In genomic region chr8:120335262-120336086, GRCm38 (mm10) we compare ENCODE assay signal across 7 mouse cellular contexts.
A peak's percentile ranks its signal among the peaks of the same experiment; 100 is the strongest.
DNase-seq lines count a peak whose midpoint lies in the region; ATAC-seq and TF ChIP-seq lines count a peak whose summit lies in the region.

No protein-coding gene starts in this region.

- DNase-seq in B cell, adult 2 months, result peak; percentile 80 to 83
- no peak for DNase-seq in ES-E14 (ENCODE audit: low read depth, low spot score)
- peak; percentile 62 for DNase-seq in intestine, embryonic 14.5 days (ENCODE audit: low spot score)
- DNase-seq in midbrain, embryonic 10.5 days (ENCODE audit: low spot score), result peak; percentile 68
- DNase-seq in layer of hippocampus, postnatal 25 days (ENCODE audit: extremely low spot score in 1 of 2, low spot score in 1 of 2), result no peak

- H3K9ac ChIP-seq in ES-E14 (ENCODE audit: insufficient read depth, low read depth, low read length, poor library complexity, severe bottlenecking), result peak overlapping the region; percentile 75
- H3K9ac ChIP-seq in embryonic facial prominence, embryonic 12.5 days, result peak overlapping the region; percentile 24; the same call in 1 of the 2 replicates
- H3K9ac ChIP-seq in intestine, embryonic 14.5 days (ENCODE audit: low read length), result no peak overlapping the region
- no peak overlapping the region; the same call in 1 of the 2 replicates for H3K9ac ChIP-seq in stomach, embryonic 15.5 days

- H3K27ac ChIP-seq in ES-E14 (ENCODE audit: insufficient read depth, low read depth, low read length, poor library complexity, severe bottlenecking), result peak overlapping the region; percentile 98
- peak overlapping the region; percentile 66 for H3K27ac ChIP-seq in embryonic facial prominence, embryonic 12.5 days
- H3K27ac ChIP-seq in intestine, embryonic 14.5 days (ENCODE audit: low read depth), result peak overlapping the region; percentile 55
- H3K27ac ChIP-seq in midbrain, embryonic 10.5 days (replicated peaks), result peak overlapping the region; percentile 95
- peak overlapping the region; percentile 72 for H3K27ac ChIP-seq in stomach, embryonic 15.5 days

- 4% methylated on average over 17 of the region's 17 CpGs for WGBS in embryonic facial prominence, embryonic 12.5 days
- WGBS in intestine, embryonic 14.5 days, result 9% methylated on average over 17 of the region's 17 CpGs
- WGBS in midbrain, embryonic 10.5 days, result under 1% methylated on average over 17 of the region's 17 CpGs
- WGBS in stomach, embryonic 15.5 days, result 14% methylated on average over 17 of the region's 17 CpGs

- no peaks in the 10 kb centered on the region for H3K36me3 ChIP-seq in ES-E14 (ENCODE audit: control insufficient read depth, insufficient read depth, low read length, poor library complexity, severe bottlenecking)
- H3K36me3 ChIP-seq in embryonic facial prominence, embryonic 12.5 days, result no peaks in the 10 kb centered on the region
- no peaks in the 10 kb centered on the region for H3K36me3 ChIP-seq in intestine, embryonic 14.5 days (ENCODE audit: control insufficient read depth, insufficient read depth, low read length)
- H3K36me3 ChIP-seq in midbrain, embryonic 10.5 days, result no peaks in the 10 kb centered on the region
- H3K36me3 ChIP-seq in stomach, embryonic 15.5 days, result no peaks in the 10 kb centered on the region

- H3K4me3 ChIP-seq in ES-E14 (ENCODE audit: insufficient read depth in 1 of 2, low read depth in 1 of 2, low read length in 2 of 2, poor library complexity in 1 of 2, severe bottlenecking in 1 of 2), result peak overlapping the region; percentile 48 to 66
- H3K4me3 ChIP-seq in embryonic facial prominence, embryonic 12.5 days, result no peak overlapping the region
- no peak overlapping the region for H3K4me3 ChIP-seq in intestine, embryonic 14.5 days (ENCODE audit: low read depth, low read length)
- H3K4me3 ChIP-seq in midbrain, embryonic 10.5 days, result peak overlapping the region; percentile 44
- H3K4me3 ChIP-seq in stomach, embryonic 15.5 days (replicated peaks), result peak overlapping the region; percentile 10; the same call in 1 of the 2 replicates

- H3K27me3 ChIP-seq in embryonic facial prominence, embryonic 12.5 days, result no peaks in the 10 kb centered on the region
- H3K27me3 ChIP-seq in intestine, embryonic 14.5 days (replicated peaks; ENCODE audit: control insufficient read depth, insufficient read depth, low read length), result no peaks in the 10 kb centered on the region
- H3K27me3 ChIP-seq in midbrain, embryonic 10.5 days (ENCODE audit: low read depth, poor library complexity, severe bottlenecking), result peaks cover 35% of the 10 kb centered on the region
- H3K27me3 ChIP-seq in stomach, embryonic 15.5 days (replicated peaks), result no peaks in the 10 kb centered on the region

- H3K9me3 ChIP-seq in ES-E14 (ENCODE audit: control insufficient read depth, insufficient read depth, low read depth, low read length), result no peaks in the 10 kb centered on the region
- H3K9me3 ChIP-seq in embryonic facial prominence, embryonic 12.5 days, result no peaks in the 10 kb centered on the region
- no peaks in the 10 kb centered on the region for H3K9me3 ChIP-seq in intestine, embryonic 14.5 days (ENCODE audit: control insufficient read depth, low read length)
- H3K9me3 ChIP-seq in midbrain, embryonic 10.5 days (replicated peaks), result no peaks in the 10 kb centered on the region; the same call in 1 of the 2 replicates
- no peaks in the 10 kb centered on the region for H3K9me3 ChIP-seq in stomach, embryonic 15.5 days

- H3K4me2 ChIP-seq in embryonic facial prominence, embryonic 12.5 days (replicated peaks), result peak overlapping the region; percentile 18
- peak overlapping the region; percentile 1; the same call in 1 of the 2 replicates for H3K4me2 ChIP-seq in intestine, embryonic 14.5 days (ENCODE audit: low read length)
- H3K4me2 ChIP-seq in stomach, embryonic 15.5 days, result peak overlapping the region; percentile 53

- ATAC-seq in embryonic facial prominence, embryonic 12.5 days (ENCODE audit: insufficient number of reproducible peaks, insufficient read depth, low FRiP score, low TSS enrichment), result 0 out of 2 replicates have a peak, but pooled peaks have one; percentile 18
- ATAC-seq in intestine, embryonic 14.5 days (replicated peaks; ENCODE audit: low FRiP score, low TSS enrichment, low read depth), result peak; percentile 34; the same call in 1 of the 2 replicates
- peak; percentile 9; the same call in 1 of the 2 replicates for ATAC-seq in stomach, embryonic 15.5 days (ENCODE audit: insufficient read depth, low FRiP score, low read depth)

- in situ Hi-C loops in ES-E14 (cut with MboI; ENCODE audit: low sequenced_read_pairs in 2 of 2, unreplicated experiment in 2 of 2), result no loop called here

- peaks cover 20 to 48% of the 10 kb centered on the region in 2 experiments for H3K4me1 ChIP-seq in ES-E14 (ENCODE audit: control insufficient read depth in 2 of 2, insufficient read depth in 2 of 2, low read length in 2 of 2, poor library complexity in 1 of 2)
- peaks cover 54% of the 10 kb centered on the region for H3K4me1 ChIP-seq in embryonic facial prominence, embryonic 12.5 days
- H3K4me1 ChIP-seq in intestine, embryonic 14.5 days (replicated peaks; ENCODE audit: control insufficient read depth, insufficient read depth, low read length), result peaks cover 28% of the 10 kb centered on the region
- peaks cover 97% of the 10 kb centered on the region for H3K4me1 ChIP-seq in midbrain, embryonic 10.5 days
- peaks cover 29% of the 10 kb centered on the region for H3K4me1 ChIP-seq in stomach, embryonic 15.5 days

TF ChIP-seq in ES-E14, 5 proteins besides CTCF, POLR2A, EP300 and RAD21:
- no peak for TF ChIP-seq ZNF384 (IDR thresholded peaks at IDR 0.05; ENCODE audit: low read depth, low read length)
- no peak for TF ChIP-seq HCFC1 (IDR thresholded peaks at IDR 0.05; ENCODE audit: borderline replicate concordance, insufficient read depth, low read length)
- TF ChIP-seq MAFK (IDR thresholded peaks at IDR 0.05; ENCODE audit: insufficient read depth, low read depth, low read length), result no peak
- TF ChIP-seq CHD2 (IDR thresholded peaks at IDR 0.05; ENCODE audit: low read depth, low read length), result no peak
- TF ChIP-seq ZC3H11A (IDR thresholded peaks at IDR 0.05; ENCODE audit: borderline replicate concordance, low read depth, low read length), result no peak

Comparison
In these comparisons a context has a peak if more than half of its experiments do, and no peak if none do; other contexts are left out.
1. DNase-seq: peak in B cell, adult 2 months (2 of 2), intestine, embryonic 14.5 days (single experiment) and midbrain, embryonic 10.5 days (single experiment); none in ES-E14 (single experiment) and layer of hippocampus, postnatal 25 days (0 of 2).
2. H3K4me3 ChIP-seq: peak in ES-E14 (2 of 2), midbrain, embryonic 10.5 days (single experiment) and stomach, embryonic 15.5 days (single experiment); none in embryonic facial prominence, embryonic 12.5 days (single experiment) and intestine, embryonic 14.5 days (single experiment).
3. H3K9ac ChIP-seq: peak in ES-E14 (single experiment) and embryonic facial prominence, embryonic 12.5 days (single experiment); none in intestine, embryonic 14.5 days (single experiment) and stomach, embryonic 15.5 days (single experiment).
4. H3K4me2 ChIP-seq: peak in every context shown above with its lines; median percentile 53 in stomach, embryonic 15.5 days; 18 in embryonic facial prominence, embryonic 12.5 days; 1 in intestine, embryonic 14.5 days.
5. Peak in every context shown above with its lines, with median percentiles within 50 percentile points of each other: H3K27ac ChIP-seq and ATAC-seq.